Mouse (Mus musculus) v-Abl transformed pro-B cells (cell line): ENCODE measurements at regions not wholly inside any gene's neighbourhood (a gene's known extent, or its start where the extent isn't known, plus 50 kb on each side); places are given as distances from the start of the nearest gene placed in this dataset.

ENCODE experiments used
- in situ Hi-C, 2 experiments: fragments of 400-800 bp; cut with MboI; formaldehyde crosslinking; loops; one replicate each; pipeline ENCODE4 v1.15.1; 2025; ENCODE audit not compliant: unreplicated experiment in 2 of 2

DNA sequence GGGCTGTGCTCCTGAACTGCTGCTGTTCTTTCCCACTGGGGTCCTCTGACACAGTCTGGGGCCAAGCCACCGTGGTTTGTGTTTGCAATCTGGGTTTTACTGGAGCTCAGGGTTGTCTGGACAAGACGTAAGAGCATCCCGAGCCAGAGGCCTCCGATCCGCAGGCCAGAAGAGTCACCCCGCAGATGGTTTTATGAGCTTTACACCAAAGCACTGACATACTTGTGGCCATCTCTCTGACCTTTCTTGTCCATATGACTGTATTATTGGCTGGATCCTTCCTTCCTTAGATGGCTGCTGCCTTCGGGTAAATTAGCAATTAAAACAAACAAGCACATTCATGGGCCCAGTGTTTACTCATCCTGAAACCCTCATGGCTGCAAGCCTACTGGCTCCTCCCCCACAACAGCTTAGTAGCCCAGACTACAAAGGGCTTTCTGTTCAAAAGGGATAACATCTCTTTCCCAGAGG, 578.4 kb downstream of the Gm826 start:
- in situ Hi-C loops: no loop called here

DNA sequence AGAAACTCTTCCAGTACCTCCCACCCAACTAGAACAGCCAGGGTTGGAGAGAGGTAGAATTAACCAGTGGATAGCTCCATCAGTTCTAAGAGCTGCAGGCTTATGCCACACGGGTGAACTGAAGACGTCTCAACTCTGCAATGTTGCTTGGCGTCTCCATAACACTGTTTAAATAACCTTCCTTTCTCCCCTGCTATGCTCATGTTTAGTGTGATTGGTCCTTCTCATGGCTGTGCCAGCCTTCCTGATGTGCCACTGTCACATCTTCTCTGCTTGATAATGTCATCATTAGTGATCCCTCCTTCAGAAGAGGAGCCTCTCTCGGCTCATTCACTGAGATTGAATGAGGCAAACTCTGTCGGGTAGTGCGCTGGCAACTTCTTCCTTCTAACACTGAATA, 573.2 kb downstream of the Gm826 start:
- in situ Hi-C loops: no loop called here

DNA sequence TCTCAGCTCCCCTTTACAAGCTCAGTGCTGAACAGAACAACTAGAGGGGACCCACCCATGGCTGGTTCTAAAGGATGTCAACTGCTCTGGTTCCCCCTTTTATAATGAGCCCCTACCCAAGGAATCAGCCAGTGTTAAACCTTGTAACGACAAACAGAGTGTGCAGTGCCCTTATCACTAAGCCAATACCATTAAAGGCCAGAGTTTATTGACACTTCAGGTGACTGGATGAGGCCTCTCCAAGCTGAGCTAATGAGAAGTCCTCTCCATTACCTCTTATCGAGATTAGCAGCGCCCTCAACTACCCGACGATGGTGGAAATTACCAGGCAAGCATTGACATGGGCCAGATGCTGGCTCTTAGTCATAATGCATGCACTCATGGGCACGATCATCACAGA, 570.8 kb downstream of the Gm826 start:
- in situ Hi-C loops: no loop called here
